ENCODE assay signal across 19 mouse cellular contexts in genomic region chr16:95667395-95668150, GRCm38 (mm10). TPM values are rescaled to one million over a fixed set of nuclear protein-coding genes. Genes with fewer than 3 reads are reported as not detected.
DNase-seq lines count a peak whose midpoint lies in the region; ATAC-seq lines count a peak whose summit lies in the region.
"Had no signal": no experiment of that assay in that cellular context is flagged by ENCODE, and none has a peak within 500 bp of the region (broad histone marks: within the 10 kb centered on the region; RNA-seq: fewer than 3 reads in every experiment).

No protein-coding gene starts in this region.

- H3K4me3 ChIP-seq in forebrain, embryonic 12.5 days (replicated peaks) = no peak overlapping the region
- no peak overlapping the region for H3K4me3 ChIP-seq in forebrain, embryonic 10.5 days
- no peak overlapping the region for H3K4me3 ChIP-seq in kidney, embryonic 14.5 days (ENCODE audit: low read length)
- H3K4me3 ChIP-seq: heart, adult 2 months; heart, embryonic 15.5 days; hindbrain, embryonic 10.5 days; midbrain, embryonic 10.5 days; neural tube, embryonic 12.5 days had no signal

- no peak overlapping the region for H3K27ac ChIP-seq in forebrain, embryonic 12.5 days
- no peak overlapping the region for H3K27ac ChIP-seq in forebrain, embryonic 10.5 days
- H3K27ac ChIP-seq in kidney, embryonic 14.5 days (ENCODE audit: low read depth, low read length) = no peak overlapping the region
- H3K27ac ChIP-seq: heart, adult 2 months; heart, embryonic 15.5 days; hindbrain, embryonic 10.5 days; midbrain, embryonic 10.5 days; neural tube, embryonic 12.5 days had no signal

- H3K9ac ChIP-seq in forebrain, embryonic 12.5 days = no peak overlapping the region
- no peak overlapping the region; the same call in 1 of the 2 replicates for H3K9ac ChIP-seq in kidney, embryonic 14.5 days (ENCODE audit: low read depth, low read length)
- H3K9ac ChIP-seq: forebrain, postnatal 0 days; heart, embryonic 15.5 days; neural tube, embryonic 12.5 days had no signal

- H3K36me3 ChIP-seq in forebrain, embryonic 12.5 days (replicated peaks) = no peaks in the 10 kb centered on the region
- no peaks in the 10 kb centered on the region for H3K36me3 ChIP-seq in forebrain, embryonic 10.5 days (replicated peaks)
- H3K36me3 ChIP-seq in kidney, embryonic 14.5 days (ENCODE audit: control insufficient read depth, insufficient read depth, low read length) = no peaks in the 10 kb centered on the region
- H3K36me3 ChIP-seq in splenic B cell, adult 2 months (ENCODE audit: control insufficient read depth, insufficient read depth, low read length, poor library complexity, severe bottlenecking) = no peaks in the 10 kb centered on the region
- H3K36me3 ChIP-seq: heart, embryonic 15.5 days; hindbrain, embryonic 10.5 days; midbrain, embryonic 10.5 days; neural tube, embryonic 12.5 days had no signal

- ATAC-seq in forebrain, embryonic 12.5 days (ENCODE audit: low FRiP score) = no peak
- no peak for ATAC-seq in kidney, embryonic 14.5 days (ENCODE audit: low FRiP score, low TSS enrichment)
- ATAC-seq in granulocyte monocyte progenitor cell, adult 5-6 weeks (replicated peaks; ENCODE audit: poor library complexity, severe bottlenecking) = peak; percentile 52
- ATAC-seq: activated CD4-positive, CD25-positive, alpha-beta regulatory T cell, adult 4 months had no signal

- H3K27me3 ChIP-seq in forebrain, embryonic 12.5 days = peaks cover 37% of the 10 kb centered on the region
- H3K27me3 ChIP-seq in forebrain, embryonic 10.5 days (ENCODE audit: poor library complexity, severe bottlenecking) = peaks cover 80% of the 10 kb centered on the region
- no peaks in the 10 kb centered on the region for H3K27me3 ChIP-seq in kidney, embryonic 14.5 days (ENCODE audit: control insufficient read depth, insufficient read depth, low read length)
- no peaks in the 10 kb centered on the region for H3K27me3 ChIP-seq in splenic B cell, adult 2 months (ENCODE audit: control insufficient read depth, insufficient read depth, low read length, poor library complexity, severe bottlenecking)
- H3K27me3 ChIP-seq: heart, embryonic 15.5 days; neural tube, embryonic 12.5 days had no signal

- H3K9me3 ChIP-seq in forebrain, embryonic 12.5 days = no peaks in the 10 kb centered on the region
- H3K9me3 ChIP-seq in forebrain, embryonic 10.5 days = no peaks in the 10 kb centered on the region
- no peaks in the 10 kb centered on the region for H3K9me3 ChIP-seq in kidney, embryonic 14.5 days (ENCODE audit: control insufficient read depth, low read length)
- H3K9me3 ChIP-seq: heart, embryonic 15.5 days; hindbrain, embryonic 10.5 days; midbrain, embryonic 10.5 days; neural tube, embryonic 12.5 days had no signal

- 0 out of 2 replicates have a peak overlapping the region, but pooled peaks have one; percentile 13 for H3K4me2 ChIP-seq in forebrain, embryonic 12.5 days
- H3K4me2 ChIP-seq in kidney, embryonic 14.5 days (replicated peaks; ENCODE audit: low read depth, low read length) = no peak overlapping the region
- H3K4me2 ChIP-seq: heart, embryonic 15.5 days; neural tube, embryonic 12.5 days had no signal

- WGBS in forebrain, embryonic 12.5 days = 60% methylated on average over 11 of the region's 11 CpGs
- 66% methylated on average over 11 of the region's 11 CpGs for WGBS in forebrain, embryonic 10.5 days
- 54% methylated on average over 11 of the region's 11 CpGs for WGBS in kidney, embryonic 14.5 days

- H3K4me1 ChIP-seq in forebrain, embryonic 12.5 days = peaks cover 9% of the 10 kb centered on the region
- H3K4me1 ChIP-seq in forebrain, embryonic 10.5 days = peaks cover 35% of the 10 kb centered on the region
- peaks cover 6% of the 10 kb centered on the region for H3K4me1 ChIP-seq in kidney, embryonic 14.5 days (ENCODE audit: control insufficient read depth, insufficient read depth, low read length)
- H3K4me1 ChIP-seq: neural tube, embryonic 12.5 days had no signal

- no peak for DNase-seq in forebrain, embryonic 10.5 days (ENCODE audit: extremely low spot score, low spot score)
- DNase-seq in kidney, postnatal 14 days = peak; percentile 10
- peak; percentile 5 for DNase-seq in splenic B cell, adult 2 months (ENCODE audit: low read depth, low spot score)
- DNase-seq in layer of hippocampus, postnatal 10 days (ENCODE audit: low spot score in 2 of 2) = no peak
- DNase-seq in heart, adult 18-20 months = no peak
- DNase-seq: adrenal gland, postnatal 25 days; cerebellum, adult 2 months; forebrain, postnatal 0 days; heart, adult 2 months; right cerebral cortex, postnatal 14 days; thymus, postnatal 4 days had no signal

RNA-seq across cellular contexts. Expression of gene Ets2, which starts 34.3 kb away (rescaled TPM):
- 15.4 and 17.2 TPM in 2 replicates for polyA plus RNA-seq in forebrain, embryonic 12.5 days (2016; fragmentation: Nextera tagmentation; extraction: Ambion mirVana)
- polyA plus RNA-seq in forebrain, embryonic 10.5 days (2016; fragmentation: Nextera tagmentation; extraction: Ambion mirVana) = 14.2 and 16.8 TPM in 2 replicates
- polyA plus RNA-seq in kidney, embryonic 14.5 days (2014; fragmentation: Nextera tagmentation; extraction: Ambion mirVana) = 30.3 and 46.5 TPM in 2 replicates
- 7.4 and 7.5 TPM in 2 replicates for total RNA-seq in granulocyte monocyte progenitor cell, adult 5-6 weeks (2014; fragmentation: Nextera tagmentation)
- 7.0 and 9.7 TPM in 2 replicates for total RNA-seq in granulocyte monocyte progenitor cell, adult 5-6 weeks (2017)
- total RNA-seq in layer of hippocampus, postnatal 10 days (2021) = 10 to 100 TPM; 40.0 to 40.6 TPM
- total RNA-seq in heart, adult 18-20 months (2021) = 10 to 100 TPM; 44.7 to 51.2 TPM

Comparison
In these comparisons a context has a peak if more than half of its experiments do, and no peak if none do; other contexts are left out.
1. DNase-seq: peak in kidney, postnatal 14 days (single experiment) and splenic B cell, adult 2 months (single experiment); none in forebrain, embryonic 10.5 days (single experiment), layer of hippocampus, postnatal 10 days (0 of 2) and heart, adult 18-20 months (0 of 2).